ENCODE assay signal across 20 mouse cellular contexts in the genomic region with DNA sequence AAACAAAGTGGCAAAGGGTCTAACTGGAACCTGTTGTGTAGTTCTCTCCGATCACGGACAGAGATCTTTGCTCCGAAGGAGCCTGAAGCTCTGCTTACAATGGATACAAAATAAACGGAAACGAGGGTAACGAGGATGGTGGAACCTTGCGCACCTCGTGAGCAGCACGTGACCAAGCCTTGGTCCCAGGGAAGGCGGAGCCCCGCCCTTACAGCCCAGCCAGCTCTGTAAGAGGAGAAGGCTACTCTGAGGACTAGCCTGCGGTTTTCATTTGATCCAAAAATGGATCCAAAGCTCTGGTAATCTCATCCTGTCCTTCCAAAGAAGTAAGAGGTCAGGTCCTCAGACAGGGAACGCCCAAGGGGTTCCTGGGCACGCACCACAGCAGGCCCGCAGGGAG.
DNase-seq lines count a peak whose midpoint lies in the region; ATAC-seq lines count a peak whose summit lies in the region.
"Had no signal": no experiment of that assay in that cellular context is flagged by ENCODE, and none has a peak within 500 bp of the region (broad histone marks: within the 10 kb centered on the region; RNA-seq: fewer than 3 reads in every experiment).

No protein-coding gene starts in this region.

- no peak overlapping the region for H3K9ac ChIP-seq in liver, embryonic 11.5 days (ENCODE audit: low read depth, low read length)
- H3K9ac ChIP-seq: forebrain, embryonic 15.5 days; heart, embryonic 13.5 days; hindbrain, embryonic 15.5 days; midbrain, embryonic 13.5 days had no signal

- ATAC-seq in liver, embryonic 11.5 days (replicated peaks; ENCODE audit: low FRiP score) = no peak
- ATAC-seq: activated CD4-positive, CD25-positive, alpha-beta regulatory T cell, adult 4 months; forebrain, embryonic 15.5 days; midbrain, embryonic 13.5 days had no signal

- peaks cover 9% of the 10 kb centered on the region; the same call in 1 of the 2 replicates for H3K27me3 ChIP-seq in liver, embryonic 11.5 days (replicated peaks; ENCODE audit: control insufficient read depth, insufficient read depth, low read length)
- H3K27me3 ChIP-seq: forebrain, embryonic 15.5 days; hindbrain, embryonic 15.5 days had no signal

- no peak overlapping the region for H3K4me2 ChIP-seq in liver, embryonic 11.5 days
- H3K4me2 ChIP-seq: forebrain, embryonic 15.5 days; heart, embryonic 13.5 days; hindbrain, embryonic 15.5 days; midbrain, embryonic 13.5 days had no signal

- 52% methylated on average over 15 of the region's 15 CpGs for WGBS in liver, embryonic 11.5 days

- peak; percentile 60 for DNase-seq in testis, postnatal 14 days (ENCODE audit: low spot score)
- no peak for DNase-seq in testis, postnatal 10 days (ENCODE audit: low spot score)
- DNase-seq in R1 (ENCODE audit: low read depth, low spot score) = peak; percentile 57
- DNase-seq in gastrocnemius, adult 8-10 months (ENCODE audit: low spot score in 2 of 2) = peak; percentile 74 to 83
- no peak for DNase-seq in ovary, postnatal 14 days (ENCODE audit: low spot score)
- no peak for DNase-seq in liver, embryonic 11.5 days (ENCODE audit: low spot score)
- no peak for DNase-seq in adrenal gland, postnatal 25 days
- DNase-seq: adrenal gland, postnatal 36 days; cerebellum, adult 9-11 months; embryo, embryonic 11 days; heart, postnatal 36 days; kidney, adult 18-20 months; kidney, postnatal 14 days; thymus, adult 2 months had no signal

- no peaks in the 10 kb centered on the region for H3K9me3 ChIP-seq in liver, embryonic 11.5 days (ENCODE audit: control insufficient read depth, low read length)
- H3K9me3 ChIP-seq: forebrain, embryonic 15.5 days; heart, embryonic 13.5 days; hindbrain, embryonic 15.5 days; midbrain, embryonic 13.5 days had no signal

- no peak overlapping the region for H3K27ac ChIP-seq in liver, embryonic 11.5 days (ENCODE audit: low read depth, low read length)
- H3K27ac ChIP-seq: forebrain, embryonic 15.5 days; heart, embryonic 13.5 days; hindbrain, embryonic 15.5 days; midbrain, embryonic 13.5 days had no signal

- H3K4me1 ChIP-seq in liver, embryonic 11.5 days (replicated peaks; ENCODE audit: control insufficient read depth, insufficient read depth, low read length) = no peaks in the 10 kb centered on the region
- H3K4me1 ChIP-seq: heart, embryonic 13.5 days had no signal

- H3K4me3 ChIP-seq in liver, embryonic 11.5 days (ENCODE audit: low read depth, low read length) = no peak overlapping the region
- H3K4me3 ChIP-seq: erythroblast, embryonic 14.5 days; forebrain, embryonic 15.5 days; heart, embryonic 13.5 days; hindbrain, embryonic 15.5 days; midbrain, embryonic 13.5 days had no signal

- H3K36me3 ChIP-seq in liver, embryonic 11.5 days (ENCODE audit: control insufficient read depth, insufficient read depth, low read length) = no peaks in the 10 kb centered on the region
- H3K36me3 ChIP-seq: forebrain, embryonic 15.5 days; heart, embryonic 13.5 days; hindbrain, embryonic 15.5 days; midbrain, embryonic 13.5 days had no signal

Comparison
In these comparisons a context has a peak if more than half of its experiments do, and no peak if none do; other contexts are left out.
1. DNase-seq: peak in testis, postnatal 14 days (single experiment), R1 (single experiment) and gastrocnemius, adult 8-10 months (2 of 2); none in testis, postnatal 10 days (single experiment), ovary, postnatal 14 days (single experiment), liver, embryonic 11.5 days (single experiment) and adrenal gland, postnatal 25 days (single experiment).